Mouse (Mus musculus): ENCODE measurements at regions not wholly inside any gene's neighbourhood (a gene's known extent, or its start where the extent isn't known, plus 50 kb on each side); places are given as distances from the start of the nearest gene placed in this dataset.
A peak's percentile ranks its signal among the peaks of the same experiment; 100 is the strongest.

- no peak for DNase-seq (ENCODE audit: low read depth, low spot score)
Measured at GRCm38 (mm10) chr1:89288921-89289320, 165.7 kb upstream of the Agap1 start.

GRCm38 (mm10) chr1:89296691-89297090, 157.9 kb upstream of the Agap1 start:
- no peak for DNase-seq (ENCODE audit: low read depth, low spot score)

DNA sequence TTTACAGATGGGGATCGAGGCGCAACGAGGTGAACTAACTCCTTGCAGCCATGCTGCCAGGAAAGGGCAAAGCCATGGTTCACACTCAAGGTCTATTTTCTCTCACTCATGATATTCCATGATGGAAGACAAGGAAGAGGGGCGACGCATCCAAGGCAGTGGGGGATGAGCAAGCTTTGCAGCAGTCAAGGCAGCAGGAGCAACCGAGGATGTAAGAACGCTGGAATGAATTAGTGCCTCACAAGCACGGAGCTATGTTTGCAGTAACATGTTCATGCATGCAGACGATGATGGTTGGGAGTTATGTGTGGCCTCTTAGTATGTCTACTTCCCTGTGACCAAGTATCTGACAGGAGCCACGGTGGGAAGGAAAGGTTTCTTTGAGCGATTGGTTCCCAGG, 156.8 kb upstream of the Agap1 start:
- DNase-seq (ENCODE audit: low read depth, low spot score), result no peak

GRCm38 (mm10) chr1:89301151-89301550, 153.5 kb upstream of the Agap1 start:
- DNase-seq (ENCODE audit: low read depth, low spot score), result no peak

- DNase-seq (ENCODE audit: low read depth, low spot score), result peak; percentile 80
Measured at GRCm38 (mm10) chr1:89302368-89302951, 152.1 kb upstream of the Agap1 start.

DNA sequence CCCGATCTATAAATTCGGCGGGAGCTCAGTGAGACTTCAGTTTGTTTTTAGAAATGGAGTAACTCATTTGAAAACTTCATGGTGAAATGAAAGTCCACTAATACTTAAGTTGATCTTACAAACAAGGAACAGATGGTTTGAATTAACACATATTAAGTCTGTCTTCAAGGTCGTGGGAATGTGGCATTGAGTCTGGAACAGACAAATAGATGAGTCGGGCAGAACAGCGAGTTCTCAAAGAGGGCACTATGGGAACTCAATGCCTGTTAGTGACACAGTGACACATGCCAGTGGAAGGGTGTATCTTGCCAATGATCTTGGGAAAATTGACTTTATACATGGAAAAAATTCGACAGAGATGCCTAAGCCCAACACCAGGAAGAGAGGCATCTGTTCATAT, 149.4 kb upstream of the Agap1 start:
- DNase-seq (ENCODE audit: low read depth, low spot score), result no peak

DNA sequence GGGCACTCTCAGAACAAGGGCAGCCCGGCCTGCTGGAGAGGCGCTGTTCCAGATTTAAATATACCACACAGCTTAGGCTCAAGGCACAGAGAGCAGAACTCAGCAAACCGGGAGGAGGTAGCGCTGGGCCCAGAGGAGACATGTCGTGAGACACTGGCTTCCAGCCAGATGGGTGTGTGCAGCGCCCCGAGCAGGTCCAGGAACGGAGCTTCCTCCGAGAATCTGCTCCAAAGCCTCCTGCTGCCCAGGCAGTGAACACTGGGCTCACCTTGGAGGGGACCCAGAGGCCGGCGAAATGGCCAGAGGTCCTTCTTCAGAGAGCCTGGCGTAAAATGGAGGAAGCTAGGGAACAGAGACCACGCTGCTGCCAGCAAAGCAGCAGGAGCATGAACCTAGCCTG, 145.8 kb upstream of the Agap1 start:
- DNase-seq (ENCODE audit: low read depth, low spot score), result no peak

DNA sequence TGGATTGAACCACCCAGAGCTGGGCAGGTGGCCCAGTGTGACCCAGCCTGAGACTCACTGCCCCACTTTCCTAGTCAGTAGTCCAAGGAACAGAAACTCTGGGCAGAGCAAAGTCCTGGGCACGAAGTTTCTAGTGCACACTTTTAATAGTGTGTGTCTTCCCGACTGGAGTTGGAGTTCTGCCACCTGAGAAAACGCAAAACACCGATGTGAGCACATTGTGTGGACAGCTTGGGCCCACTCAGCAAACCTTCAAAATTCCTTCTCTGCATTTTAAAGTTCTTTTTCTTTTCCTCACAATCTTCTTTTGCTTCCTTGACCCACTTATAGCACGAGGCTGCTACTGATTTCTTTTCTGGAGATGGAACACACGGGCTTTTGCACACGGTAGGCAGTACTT, 141.5 kb upstream of the Agap1 start:
- DNase-seq (ENCODE audit: low read depth, low spot score), result peak; percentile 13

DNA sequence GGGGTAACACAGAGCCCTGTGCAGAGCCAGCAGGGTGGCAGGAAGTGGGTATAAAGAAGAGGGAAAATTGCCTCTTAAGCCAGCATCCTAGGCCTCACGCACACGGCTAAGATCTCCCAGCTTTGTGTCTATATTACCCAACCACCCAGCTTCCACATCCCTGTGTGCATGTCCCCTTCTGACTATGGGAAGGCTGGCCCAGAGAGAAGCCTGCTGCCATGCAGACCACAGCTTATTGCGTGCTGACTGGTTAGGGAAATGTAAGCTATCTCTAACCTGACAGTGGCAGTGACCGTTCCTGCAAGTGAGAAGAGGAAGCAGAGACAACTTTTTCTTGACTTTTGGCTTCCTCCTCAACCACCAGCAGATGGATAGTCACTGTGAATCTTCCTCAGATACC, 136.7 kb upstream of the Agap1 start:
- no peak for DNase-seq (ENCODE audit: low read depth, low spot score)

GRCm38 (mm10) chr1:89318663-89319062, 135.9 kb upstream of the Agap1 start:
- no peak for DNase-seq (ENCODE audit: low read depth, low spot score)

DNA sequence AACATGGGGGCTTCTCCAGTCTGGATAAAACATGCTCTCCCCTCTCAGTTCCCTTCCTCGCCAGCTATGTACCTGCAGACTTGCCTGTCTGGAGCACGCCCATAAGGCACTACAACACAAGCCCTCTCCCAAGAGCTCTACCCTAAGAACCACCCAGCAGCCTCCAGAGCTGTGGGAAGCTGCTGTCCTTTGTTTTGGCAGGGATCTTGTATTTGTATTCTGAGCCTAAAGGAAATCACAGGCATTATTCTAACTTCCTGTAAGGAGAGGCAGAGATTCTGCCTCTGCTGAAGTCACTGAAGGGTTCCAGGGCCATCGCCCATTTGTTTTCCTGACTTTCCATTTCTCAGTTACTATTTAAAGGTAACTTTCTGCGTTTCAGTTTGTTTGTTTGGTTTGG, 132.0 kb upstream of the Agap1 start:
- DNase-seq (ENCODE audit: low read depth, low spot score), result no peak

DNA sequence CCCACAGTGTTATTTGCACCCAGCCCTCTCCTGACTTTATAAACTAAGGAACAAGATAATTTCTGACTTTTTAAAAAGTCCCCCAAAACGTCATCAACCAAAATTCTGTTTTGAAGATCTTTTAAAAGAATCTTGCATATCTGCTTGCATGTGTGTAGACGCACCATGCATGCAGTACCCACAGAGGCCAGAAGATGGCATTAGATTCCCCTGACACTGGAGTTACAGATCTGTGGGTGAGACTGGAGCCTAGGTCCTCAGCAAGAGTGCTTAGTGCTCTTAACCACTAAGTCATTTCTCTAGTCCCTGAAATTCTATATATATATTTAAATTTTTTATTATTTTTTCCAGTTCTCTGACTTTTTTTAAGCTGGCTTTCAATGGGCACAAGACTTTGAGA, 131.5 kb upstream of the Agap1 start:
- DNase-seq (ENCODE audit: low read depth, low spot score), result no peak

GRCm38 (mm10) chr1:89331352-89331751, 123.3 kb upstream of the Agap1 start:
- no peak for DNase-seq (ENCODE audit: low read depth, low spot score)

GRCm38 (mm10) chr1:89332676-89333075, 121.9 kb upstream of the Agap1 start:
- DNase-seq (ENCODE audit: low read depth, low spot score), result no peak

- DNase-seq (ENCODE audit: low read depth, low spot score), result no peak
Measured at GRCm38 (mm10) chr1:89337861-89338260, 116.7 kb upstream of the Agap1 start.

DNA sequence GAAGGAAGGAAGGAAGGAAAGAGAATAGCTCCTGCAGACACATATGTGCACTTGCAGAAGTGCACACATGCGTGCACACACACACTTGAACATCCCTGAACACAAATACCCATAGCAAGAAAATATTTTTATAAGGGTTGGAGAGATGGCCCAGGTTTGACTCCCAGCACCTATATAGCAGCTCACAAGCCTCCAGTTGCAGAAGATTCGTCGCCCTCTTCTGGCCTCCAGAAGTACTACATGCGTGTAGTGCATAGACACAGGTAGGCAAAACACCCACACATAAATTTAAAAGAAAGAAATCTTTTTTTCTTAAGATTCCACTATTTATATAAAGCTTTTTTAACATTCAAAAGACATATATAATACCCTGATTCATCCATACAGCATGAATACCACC, 111.8 kb upstream of the Agap1 start:
- DNase-seq (ENCODE audit: low read depth, low spot score), result no peak

DNA sequence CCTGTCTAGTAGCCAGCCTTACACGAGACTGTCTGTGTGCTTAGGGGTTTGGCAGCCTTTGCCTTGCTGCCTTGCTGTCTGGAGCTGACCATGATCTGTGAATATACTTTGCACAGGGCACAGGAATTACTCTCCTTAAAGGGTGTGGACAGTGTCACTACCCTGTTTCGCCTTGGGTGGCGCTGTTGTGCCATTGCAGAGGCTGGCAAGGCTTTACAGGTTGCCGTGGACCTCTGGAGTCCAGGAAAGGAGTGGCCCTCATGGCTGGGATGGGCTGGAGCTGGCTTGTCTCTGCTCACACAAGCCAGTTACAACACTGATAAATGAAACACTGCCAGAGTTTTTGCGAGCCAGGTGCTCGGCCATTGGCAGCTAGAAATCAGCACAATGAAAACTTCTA, 110.1 kb upstream of the Agap1 start:
- no peak for DNase-seq (ENCODE audit: low read depth, low spot score)

- no peak for DNase-seq (ENCODE audit: low read depth, low spot score)
Measured at GRCm38 (mm10) chr1:89347341-89347740, 107.3 kb upstream of the Agap1 start.

GRCm38 (mm10) chr1:89352936-89353335, 101.7 kb upstream of the Agap1 start:
- no peak for DNase-seq (ENCODE audit: low read depth, low spot score)

DNA sequence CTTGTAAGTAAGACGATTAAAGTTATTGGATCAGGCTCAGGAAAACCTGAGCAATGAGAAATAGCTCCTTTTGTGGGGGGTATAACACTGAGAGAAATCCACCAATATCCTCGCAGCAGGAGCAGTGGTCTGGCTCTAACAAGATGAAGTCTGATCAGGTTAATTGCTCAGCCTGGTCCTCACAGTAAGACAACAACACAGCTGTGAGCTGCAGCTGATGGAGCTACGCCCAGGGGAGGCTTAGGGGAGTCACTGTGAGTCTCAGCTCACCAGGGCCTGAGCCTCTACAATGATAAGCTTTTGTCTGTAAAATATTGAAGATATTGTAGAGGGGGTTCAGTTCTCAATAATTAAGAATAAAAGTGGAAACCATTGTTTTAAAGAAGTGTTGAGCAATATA, 95.3 kb upstream of the Agap1 start:
- no peak for DNase-seq (ENCODE audit: low read depth, low spot score)

DNA sequence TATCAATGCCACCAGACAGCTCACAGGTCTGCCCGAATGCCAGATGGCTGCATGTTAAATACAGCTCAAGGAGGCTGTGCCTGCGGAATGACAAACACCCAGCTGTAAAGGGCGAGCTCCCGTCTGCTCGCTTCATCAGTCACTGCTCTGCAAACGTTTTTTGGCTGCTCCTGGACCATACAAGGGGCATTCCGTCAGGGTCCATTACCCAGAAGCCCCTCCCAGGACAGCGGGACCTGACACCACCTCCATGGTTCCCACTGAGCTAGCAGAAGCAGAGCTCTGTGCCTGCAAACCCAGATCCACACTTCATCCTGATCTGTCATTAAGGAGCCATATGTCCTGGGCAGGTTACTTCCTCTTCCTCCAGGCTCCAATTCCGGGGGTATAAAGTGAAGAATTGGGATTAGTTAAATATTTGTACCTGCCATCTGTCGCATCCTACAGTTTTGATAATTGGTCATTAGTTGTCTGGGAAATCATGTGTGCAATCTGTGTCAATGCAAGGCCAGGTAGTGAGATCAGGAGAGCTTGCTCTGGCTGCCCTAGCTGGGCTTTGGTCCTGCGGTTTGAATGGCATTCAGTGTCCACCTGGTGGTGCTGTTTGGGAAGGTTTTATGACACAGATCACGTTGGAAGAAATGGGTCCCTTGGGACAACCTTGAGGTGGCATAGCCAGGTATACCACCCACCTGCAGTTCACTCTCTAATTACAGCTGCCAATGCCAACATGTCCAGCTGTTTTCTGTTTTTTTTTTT, 89.9 kb upstream of the Agap1 start:
- no peak for DNase-seq (ENCODE audit: low read depth, low spot score)

DNA sequence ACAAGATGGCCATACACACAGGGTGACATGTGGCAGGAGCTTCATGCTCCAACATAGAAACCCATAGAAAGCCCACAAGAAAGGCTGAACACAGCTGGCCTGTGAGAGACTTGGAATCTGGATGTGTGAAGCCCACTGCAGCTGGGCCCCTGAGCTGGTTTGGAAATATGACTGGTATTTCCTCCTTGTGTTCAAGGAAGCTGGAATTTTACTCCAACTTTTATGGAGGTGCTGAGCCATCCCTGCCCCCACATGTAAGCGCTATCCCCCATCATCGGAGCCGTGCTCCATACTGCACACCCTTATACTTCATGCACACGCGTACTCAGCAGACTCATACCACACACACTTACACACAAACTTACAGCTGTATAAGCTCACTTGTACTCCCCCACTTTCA, 87.7 kb upstream of the Agap1 start:
- no peak for DNase-seq (ENCODE audit: low read depth, low spot score)

DNA sequence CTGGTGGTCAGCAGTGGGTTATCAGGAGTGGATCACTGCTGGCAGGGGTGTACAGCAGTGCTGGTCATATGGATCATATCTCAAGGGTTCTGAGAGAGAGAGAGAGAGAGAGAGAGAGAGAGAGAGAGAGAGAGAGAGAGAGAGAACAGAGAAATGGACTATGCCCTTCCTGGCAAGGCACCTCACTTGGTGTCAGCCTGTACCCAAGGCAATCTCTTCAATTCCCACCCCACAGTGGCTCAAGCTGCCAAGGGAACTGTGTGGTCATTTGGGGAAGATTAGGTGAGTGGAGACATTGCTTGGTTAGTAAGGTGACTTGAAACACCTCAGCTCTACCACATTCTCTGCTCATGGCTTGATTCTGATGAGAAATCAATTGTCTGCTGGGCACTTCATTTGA, 80.8 kb upstream of the Agap1 start:
- DNase-seq (ENCODE audit: low read depth, low spot score), result no peak

DNA sequence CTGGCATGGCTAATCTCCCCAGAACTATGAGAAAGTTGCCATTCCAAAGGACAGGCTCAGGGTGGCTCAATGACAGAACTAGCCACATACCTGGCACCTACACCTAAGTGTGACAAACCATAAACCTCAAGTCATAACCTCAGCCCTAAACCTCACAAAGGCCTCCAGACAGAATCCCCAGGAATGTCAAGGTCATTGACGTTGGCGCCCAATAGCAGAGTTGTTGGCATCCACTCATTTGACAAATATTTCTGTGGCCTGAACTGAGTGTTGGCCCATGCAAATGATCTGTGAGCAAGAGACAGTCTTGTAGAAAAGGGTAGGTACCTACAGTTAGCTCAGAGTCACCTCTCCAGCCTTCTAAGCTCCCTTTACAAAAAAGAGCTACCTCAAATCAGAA, 80.3 kb upstream of the Agap1 start:
- DNase-seq (ENCODE audit: low read depth, low spot score), result no peak

Data from telencephalon, adult 2 months (tissue).